Mouse (Mus musculus): ENCODE data around the gene Lrrc8a. TPM values are rescaled to one million over a fixed set of nuclear protein-coding genes. Genes with fewer than 3 reads are reported as not detected.

Gene Lrrc8a
- polyA plus RNA-seq, 1 experiment from 2014 or later = 61.8 TPM

DNA sequence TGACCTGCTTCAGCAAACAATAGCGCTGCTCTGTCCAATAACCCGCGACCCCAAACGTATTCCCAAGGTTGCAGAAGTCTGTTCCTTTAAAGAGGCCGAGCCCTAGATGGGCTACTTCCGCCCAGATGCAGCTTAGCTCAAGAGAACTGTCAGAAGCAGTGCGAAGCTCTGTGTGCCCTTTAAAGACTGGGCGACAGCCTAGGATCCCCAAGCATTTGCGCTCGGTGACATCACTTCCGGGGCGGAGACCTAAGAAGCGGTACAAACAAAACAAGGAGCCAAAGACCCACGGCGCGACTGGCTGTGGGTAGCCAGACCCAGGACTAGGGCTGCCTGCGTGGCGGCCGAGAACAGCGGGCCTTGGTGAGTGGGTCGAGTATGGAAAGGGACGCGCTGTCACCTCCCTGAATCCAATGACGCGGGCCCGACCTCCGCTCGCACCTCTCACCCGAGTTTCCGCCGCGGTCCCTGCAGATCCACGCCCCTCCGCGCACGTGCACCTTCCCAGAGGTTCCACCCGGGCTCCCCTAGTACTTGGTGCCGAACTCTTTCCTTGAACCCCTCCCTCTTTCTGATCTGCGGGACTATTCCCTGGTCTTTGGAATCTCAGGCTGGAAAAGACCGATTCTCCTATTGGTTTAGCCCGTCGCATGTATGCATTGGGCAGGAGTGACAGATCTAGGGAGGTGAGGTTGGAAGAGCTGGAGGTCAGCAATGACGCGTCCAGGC lies 31.7 kb upstream of the Lrrc8a start, which contains the start of gene Kyat1:
Gene Kyat1, minus strand, starts transcription at position 219 of the 729 bp plus-strand sequence.
- peak; percentile 98 for DNase-seq (ENCODE audit: low spot score)
- peak; percentile 98 for ATAC-seq
- peak within 1 kb of the TSS; percentile 89 for H3K4me2 ChIP-seq (ENCODE audit: low read length)
- peak within 1 kb of the TSS; percentile 63 for H3K4me3 ChIP-seq (ENCODE audit: low read depth, low read length)
- H3K9me3 ChIP-seq (replicated peaks; ENCODE audit: control insufficient read depth, low read length) = no peaks in the 10 kb centered on the region
- under 1% methylated on average over 44 of the region's 44 CpGs for WGBS
- H3K9ac ChIP-seq (ENCODE audit: low read length) = peak within 1 kb of the TSS; percentile 74
- H3K27me3 ChIP-seq (replicated peaks; ENCODE audit: control insufficient read depth, insufficient read depth, low read length) = no peaks in the 10 kb centered on the region
- H3K36me3 ChIP-seq (ENCODE audit: control insufficient read depth, insufficient read depth, low read length) = no peaks in the 10 kb centered on the region
- H3K4me1 ChIP-seq (ENCODE audit: control insufficient read depth, insufficient read depth, low read length) = peaks cover 10% of the 10 kb centered on the region
- H3K27ac ChIP-seq (ENCODE audit: low read depth, low read length) = peak within 1 kb of the TSS; percentile 66

DNA sequence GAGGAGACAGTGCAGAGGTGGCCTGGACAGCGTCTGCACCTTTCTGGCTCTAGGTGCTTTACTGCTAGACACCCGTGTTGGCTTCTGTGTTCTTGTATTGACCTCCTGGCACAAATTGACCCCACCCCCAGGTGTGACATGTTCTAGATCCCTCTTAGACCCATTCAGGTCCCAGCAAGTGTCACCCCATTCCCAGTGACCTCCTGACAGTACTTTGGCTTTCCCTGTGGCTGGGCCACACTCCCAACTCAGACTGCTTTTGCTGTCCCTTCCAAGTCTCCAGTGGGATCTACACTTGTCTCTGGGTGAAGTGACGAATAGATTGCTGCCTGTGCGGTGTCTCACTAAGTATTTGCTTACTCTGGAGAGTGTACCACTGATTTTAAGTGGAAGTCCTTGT lies 30.1 kb upstream of the Lrrc8a start:
- ATAC-seq (no peak), DNase-seq (ENCODE audit: low spot score) (no peak)
- no peaks in the 10 kb centered on the region for H3K36me3 ChIP-seq (ENCODE audit: control insufficient read depth, insufficient read depth, low read length)
- no peak overlapping the region for H3K4me2 ChIP-seq (ENCODE audit: low read length)
- WGBS = 85% methylated on average over 4 of the region's 4 CpGs
- no peaks in the 10 kb centered on the region for H3K9me3 ChIP-seq (replicated peaks; ENCODE audit: control insufficient read depth, low read length)
- H3K4me1 ChIP-seq (ENCODE audit: control insufficient read depth, insufficient read depth, low read length) = peaks cover 10% of the 10 kb centered on the region
- no peak overlapping the region for H3K4me3 ChIP-seq (ENCODE audit: low read depth, low read length)
- no peak overlapping the region for H3K9ac ChIP-seq (ENCODE audit: low read length)
- H3K27ac ChIP-seq (ENCODE audit: low read depth, low read length) = no peak overlapping the region
- H3K27me3 ChIP-seq (replicated peaks; ENCODE audit: control insufficient read depth, insufficient read depth, low read length) = no peaks in the 10 kb centered on the region

DNA sequence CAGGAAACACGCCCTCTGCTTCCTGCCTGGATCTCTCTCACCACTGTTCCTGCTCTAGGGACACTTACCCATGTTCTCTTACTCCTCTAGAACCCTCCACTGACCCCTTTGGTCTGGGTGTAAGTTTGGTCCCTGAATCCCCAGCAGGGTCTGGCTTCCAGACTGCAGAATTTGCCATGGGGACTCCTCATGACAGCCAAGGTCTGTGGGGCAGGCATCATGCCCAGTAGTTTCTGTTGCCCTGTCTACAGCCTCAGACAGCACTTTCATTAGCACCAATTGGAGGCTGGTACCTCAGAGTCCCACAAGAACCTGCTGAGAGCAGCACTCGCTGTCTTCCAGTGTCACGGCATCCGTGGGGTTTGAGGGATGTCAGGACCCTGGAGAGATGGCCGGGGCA lies 29.6 kb upstream of the Lrrc8a start:
- H3K27ac ChIP-seq (ENCODE audit: low read depth, low read length) = no peak overlapping the region
- DNase-seq (ENCODE audit: low spot score) (no peak), ATAC-seq (no peak)
- no peaks in the 10 kb centered on the region for H3K36me3 ChIP-seq (ENCODE audit: control insufficient read depth, insufficient read depth, low read length)
- H3K4me2 ChIP-seq (ENCODE audit: low read length) = no peak overlapping the region
- no peak overlapping the region for H3K9ac ChIP-seq (ENCODE audit: low read length)
- WGBS = 75% methylated on average over 5 of the region's 5 CpGs
- no peaks in the 10 kb centered on the region for H3K27me3 ChIP-seq (replicated peaks; ENCODE audit: control insufficient read depth, insufficient read depth, low read length)
- H3K4me3 ChIP-seq (ENCODE audit: low read depth, low read length) = no peak overlapping the region
- H3K4me1 ChIP-seq (ENCODE audit: control insufficient read depth, insufficient read depth, low read length) = peaks cover 10% of the 10 kb centered on the region
- H3K9me3 ChIP-seq (replicated peaks; ENCODE audit: control insufficient read depth, low read length) = no peaks in the 10 kb centered on the region

DNA sequence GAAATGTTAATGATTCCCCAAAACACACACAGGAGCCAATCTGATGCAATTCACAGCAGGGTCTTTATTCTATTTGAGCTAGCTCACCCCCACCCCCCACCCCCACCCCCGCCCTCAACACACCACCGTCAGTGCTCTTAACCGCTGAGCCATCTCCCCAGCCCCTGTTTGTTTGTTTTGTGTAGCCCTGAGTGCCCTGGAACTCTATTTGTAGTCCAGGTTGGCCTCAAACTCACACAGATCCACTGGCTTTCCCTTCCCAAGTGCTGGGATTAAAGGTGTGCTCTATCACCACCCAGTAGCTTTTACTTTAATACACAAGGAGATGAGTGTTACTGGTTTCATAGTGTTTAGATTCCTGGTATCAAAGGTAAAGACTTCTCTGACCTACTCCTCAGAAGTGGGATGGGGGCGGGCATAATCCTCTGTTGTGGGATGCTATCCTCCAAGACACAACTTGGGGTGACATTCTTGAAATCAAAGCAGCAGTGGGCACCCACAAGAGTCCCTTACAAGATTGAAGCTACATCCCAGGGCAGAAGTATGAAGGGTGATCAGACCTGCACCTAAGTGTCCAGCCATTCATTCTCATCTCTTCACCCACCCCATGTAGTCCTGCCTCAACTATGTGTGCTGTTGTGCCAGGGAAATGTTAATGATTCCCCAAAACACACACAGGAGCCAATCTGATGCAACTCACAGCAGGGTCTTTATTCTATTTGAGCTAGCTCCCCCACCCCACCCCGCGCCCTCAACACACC lies 25.9 kb upstream of the Lrrc8a start:
- Histone ChIP-seq H3K4me1 (ENCODE audit: control insufficient read depth, insufficient read depth, low read length) (peaks cover under 1% of the 10 kb centered on the region; the same call in 1 of the 2 replicates), H3K36me3 (ENCODE audit: control insufficient read depth, insufficient read depth, low read length) (no peaks in the 10 kb centered on the region), H3K27ac (ENCODE audit: low read depth, low read length) (no peak overlapping the region), H3K4me3 (ENCODE audit: low read depth, low read length) (no peak overlapping the region), H3K9ac (ENCODE audit: low read length) (no peak overlapping the region), H3K9me3 (replicated peaks; ENCODE audit: control insufficient read depth, low read length) (no peaks in the 10 kb centered on the region), H3K4me2 (ENCODE audit: low read length) (no peak overlapping the region), H3K27me3 (replicated peaks; ENCODE audit: control insufficient read depth, insufficient read depth, low read length) (no peaks in the 10 kb centered on the region)
- ATAC-seq (no peak), DNase-seq (ENCODE audit: low spot score) (no peak)
- WGBS = 80% methylated on average over 6 of the region's 6 CpGs

DNA sequence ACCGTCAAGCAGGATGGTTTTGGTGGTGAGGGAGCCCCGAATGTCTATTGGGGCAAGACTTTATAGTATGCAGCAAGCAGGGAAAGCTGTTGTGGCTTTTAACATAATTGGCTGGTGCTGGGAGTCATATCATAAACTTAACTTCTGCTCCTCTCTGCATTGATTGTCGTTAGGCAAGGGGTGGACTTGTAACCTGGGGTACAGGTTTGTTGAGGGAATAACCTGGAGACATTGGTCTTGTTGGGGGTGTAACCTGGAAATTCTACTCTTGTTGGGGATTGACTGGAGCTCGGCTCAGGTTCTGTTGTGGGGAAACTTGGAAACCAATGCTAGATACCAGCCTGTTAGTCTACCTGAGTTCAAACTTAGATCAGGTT lies 25.4 kb upstream of the Lrrc8a start:
- Histone ChIP-seq H3K4me3 (ENCODE audit: low read depth, low read length) (no peak overlapping the region), H3K4me2 (ENCODE audit: low read length) (no peak overlapping the region), H3K9me3 (replicated peaks; ENCODE audit: control insufficient read depth, low read length) (no peaks in the 10 kb centered on the region), H3K9ac (ENCODE audit: low read length) (no peak overlapping the region), H3K27me3 (replicated peaks; ENCODE audit: control insufficient read depth, insufficient read depth, low read length) (no peaks in the 10 kb centered on the region), H3K27ac (ENCODE audit: low read depth, low read length) (no peak overlapping the region), H3K4me1 (ENCODE audit: control insufficient read depth, insufficient read depth, low read length) (no peaks in the 10 kb centered on the region), H3K36me3 (ENCODE audit: control insufficient read depth, insufficient read depth, low read length) (no peaks in the 10 kb centered on the region)
- DNase-seq (ENCODE audit: low spot score) (no peak), ATAC-seq (no peak)
- WGBS = 84% methylated on average over 4 of the region's 4 CpGs

DNA sequence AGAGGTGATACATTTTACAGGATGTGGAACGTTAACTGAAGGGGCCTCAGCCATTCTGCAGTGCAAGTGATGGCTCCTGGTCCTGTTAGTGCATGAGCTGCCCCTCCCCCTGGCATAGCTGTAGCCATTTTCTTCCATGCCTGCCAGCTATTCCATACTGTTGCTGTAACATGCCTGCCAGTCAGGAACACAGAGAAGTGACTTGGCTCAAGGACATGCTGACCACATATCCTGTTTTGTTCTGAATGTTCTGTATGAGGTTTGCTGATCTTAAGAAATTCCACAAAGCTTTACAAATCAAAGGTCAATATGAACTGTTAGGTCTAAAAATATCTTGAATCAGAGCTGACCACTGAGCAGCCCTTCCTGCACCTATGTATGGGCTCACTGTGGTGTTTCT lies 24.6 kb upstream of the Lrrc8a start:
- H3K36me3 ChIP-seq (ENCODE audit: control insufficient read depth, insufficient read depth, low read length) = no peaks in the 10 kb centered on the region
- no peaks in the 10 kb centered on the region for H3K9me3 ChIP-seq (replicated peaks; ENCODE audit: control insufficient read depth, low read length)
- H3K4me1 ChIP-seq (ENCODE audit: control insufficient read depth, insufficient read depth, low read length) = no peaks in the 10 kb centered on the region
- no peak overlapping the region for H3K4me3 ChIP-seq (ENCODE audit: low read depth, low read length)
- H3K9ac ChIP-seq (ENCODE audit: low read length) = no peak overlapping the region
- 87% methylated on average over 1 of the region's 1 CpGs for WGBS
- no peak for ATAC-seq
- H3K4me2 ChIP-seq (ENCODE audit: low read length) = no peak overlapping the region
- no peak for DNase-seq (ENCODE audit: low spot score)
- H3K27ac ChIP-seq (ENCODE audit: low read depth, low read length) = no peak overlapping the region
- H3K27me3 ChIP-seq (replicated peaks; ENCODE audit: control insufficient read depth, insufficient read depth, low read length) = no peaks in the 10 kb centered on the region

DNA sequence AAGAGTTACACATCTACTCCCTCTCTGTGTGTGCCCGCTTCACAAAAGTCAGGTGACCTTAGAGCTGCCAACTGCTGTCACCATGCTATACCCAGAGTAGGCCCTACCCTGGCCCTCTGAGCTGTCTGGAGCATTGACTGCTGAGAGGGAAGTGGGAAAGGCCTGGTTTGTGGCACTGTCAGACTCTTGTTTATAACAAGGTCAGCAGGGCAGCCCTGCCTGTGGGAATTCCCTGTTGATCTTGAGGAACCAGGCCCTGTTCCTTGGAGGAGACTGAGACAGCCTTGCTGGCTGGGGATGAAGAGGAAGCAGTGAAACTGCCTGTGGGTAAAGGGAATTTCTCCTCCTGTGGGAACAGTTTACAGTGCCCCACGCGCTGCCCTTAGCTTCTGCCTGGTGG lies 22.8 kb upstream of the Lrrc8a start:
- Histone ChIP-seq H3K4me3 (ENCODE audit: low read depth, low read length) (no peak overlapping the region), H3K4me2 (ENCODE audit: low read length) (no peak overlapping the region), H3K4me1 (ENCODE audit: control insufficient read depth, insufficient read depth, low read length) (no peaks in the 10 kb centered on the region), H3K36me3 (ENCODE audit: control insufficient read depth, insufficient read depth, low read length) (no peaks in the 10 kb centered on the region), H3K27ac (ENCODE audit: low read depth, low read length) (no peak overlapping the region), H3K27me3 (replicated peaks; ENCODE audit: control insufficient read depth, insufficient read depth, low read length) (no peaks in the 10 kb centered on the region), H3K9ac (ENCODE audit: low read length) (no peak overlapping the region), H3K9me3 (replicated peaks; ENCODE audit: control insufficient read depth, low read length) (no peaks in the 10 kb centered on the region)
- DNase-seq (ENCODE audit: low spot score) (no peak), ATAC-seq (no peak)
- 96% methylated on average over 3 of the region's 3 CpGs for WGBS

DNA sequence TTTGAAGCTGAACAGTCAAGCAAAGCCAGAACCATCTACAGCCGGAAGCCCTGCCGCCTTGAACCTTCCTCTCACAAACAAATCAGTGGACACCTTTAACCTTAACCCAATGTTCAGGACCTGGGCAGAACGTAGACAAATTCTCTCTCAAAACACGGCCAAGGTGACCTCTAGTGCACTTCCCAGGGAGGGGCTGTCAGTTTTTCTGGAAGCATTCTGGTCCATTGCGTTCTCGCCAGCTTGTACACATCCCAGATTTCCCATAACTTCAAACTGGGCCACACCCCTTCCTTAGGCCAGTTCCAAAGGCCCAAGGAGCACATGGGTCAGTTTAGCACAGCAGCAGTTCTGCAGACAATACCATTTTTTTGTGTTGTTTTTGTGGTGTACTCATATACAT lies 22.0 kb upstream of the Lrrc8a start:
- Histone ChIP-seq H3K4me2 (ENCODE audit: low read length) (no peak overlapping the region), H3K9me3 (replicated peaks; ENCODE audit: control insufficient read depth, low read length) (no peaks in the 10 kb centered on the region), H3K27me3 (replicated peaks; ENCODE audit: control insufficient read depth, insufficient read depth, low read length) (no peaks in the 10 kb centered on the region), H3K9ac (ENCODE audit: low read length) (no peak overlapping the region), H3K4me3 (ENCODE audit: low read depth, low read length) (no peak overlapping the region), H3K36me3 (ENCODE audit: control insufficient read depth, insufficient read depth, low read length) (no peaks in the 10 kb centered on the region), H3K27ac (ENCODE audit: low read depth, low read length) (no peak overlapping the region), H3K4me1 (ENCODE audit: control insufficient read depth, insufficient read depth, low read length) (no peaks in the 10 kb centered on the region)
- no peak for ATAC-seq
- 89% methylated on average over 6 of the region's 6 CpGs for WGBS
- no peak for DNase-seq (ENCODE audit: low spot score)

DNA sequence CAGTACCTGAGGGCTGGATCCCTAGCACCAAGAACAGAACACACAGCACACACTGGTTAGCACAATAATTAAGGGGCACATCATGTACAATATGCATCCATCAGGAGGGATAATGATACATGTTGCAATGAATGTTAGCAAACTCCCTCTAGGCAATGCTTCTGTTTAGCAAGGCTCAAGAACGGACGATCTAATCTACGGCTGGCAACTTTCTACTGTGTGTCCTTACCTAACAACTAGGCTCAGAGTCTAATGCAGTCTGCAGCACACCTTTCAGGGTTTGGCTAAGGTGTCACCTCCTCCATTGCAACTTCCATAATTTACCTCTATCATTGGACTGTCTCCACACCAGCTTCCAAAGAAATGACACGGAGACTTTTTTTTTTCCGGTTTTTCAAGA lies 21.2 kb upstream of the Lrrc8a start:
- no peaks in the 10 kb centered on the region for H3K36me3 ChIP-seq (ENCODE audit: control insufficient read depth, insufficient read depth, low read length)
- H3K9me3 ChIP-seq (replicated peaks; ENCODE audit: control insufficient read depth, low read length) = no peaks in the 10 kb centered on the region
- DNase-seq (ENCODE audit: low spot score) = no peak
- WGBS = 96% methylated on average over 5 of the region's 5 CpGs
- H3K4me1 ChIP-seq (ENCODE audit: control insufficient read depth, insufficient read depth, low read length) = no peaks in the 10 kb centered on the region
- no peak for ATAC-seq
- H3K4me2 ChIP-seq (ENCODE audit: low read length) = no peak overlapping the region
- no peak overlapping the region for H3K27ac ChIP-seq (ENCODE audit: low read depth, low read length)
- no peaks in the 10 kb centered on the region for H3K27me3 ChIP-seq (replicated peaks; ENCODE audit: control insufficient read depth, insufficient read depth, low read length)
- H3K9ac ChIP-seq (ENCODE audit: low read length) = no peak overlapping the region
- no peak overlapping the region for H3K4me3 ChIP-seq (ENCODE audit: low read depth, low read length)

Measured in forebrain, embryonic 14.5 days (tissue).